Mouse (Mus musculus): ENCODE results near the gene Aldh1l1.
A peak's percentile ranks its signal among the peaks of the same experiment; 100 is the strongest.

Aldh1l1 gene

GRCm38 (mm10) chr6:90472697-90473096 lies 13.5 kb upstream of the Aldh1l1 start:
- DNase-seq = no peak

GRCm38 (mm10) chr6:90473630-90474360 lies 12.4 kb upstream of the Aldh1l1 start:
- DNase-seq = no peak

- no peak for DNase-seq
These were observed 11.9 kb upstream of the Aldh1l1 start for GRCm38 (mm10) chr6:90474361-90474750.

GRCm38 (mm10) chr6:90475176-90475853 lies 10.9 kb upstream of the Aldh1l1 start:
- DNase-seq = no peak

GRCm38 (mm10) chr6:90475854-90476212 lies 10.4 kb upstream of the Aldh1l1 start:
- no peak for DNase-seq

DNA sequence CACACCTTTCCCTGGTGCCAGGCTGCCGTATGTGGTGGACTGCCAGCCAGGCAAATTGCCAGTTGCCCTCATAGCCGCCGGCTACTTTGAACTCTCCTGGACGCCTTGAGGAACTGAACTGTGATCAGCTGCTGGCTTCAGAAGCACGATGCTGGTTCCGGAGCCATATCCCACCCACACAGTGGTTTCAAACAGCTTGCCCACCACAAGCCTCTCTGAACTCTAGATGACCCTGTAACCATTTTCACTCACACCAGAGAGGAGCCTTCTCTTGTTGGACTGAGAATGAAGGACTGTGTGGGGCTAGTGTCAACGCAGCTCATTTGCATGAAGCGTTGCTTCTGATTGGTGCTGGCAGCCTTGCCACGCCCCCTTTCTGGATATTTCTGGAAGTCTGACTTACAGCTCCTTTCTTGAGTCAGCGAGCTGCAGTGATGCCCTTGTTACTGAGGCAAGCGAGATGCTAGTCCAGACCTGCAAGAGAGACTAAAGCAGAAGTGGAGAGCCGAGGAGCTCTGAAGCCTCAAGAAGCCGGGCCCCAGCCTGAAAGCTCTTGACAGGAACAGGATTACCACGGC lies 9.2 kb upstream of the Aldh1l1 start:
- DNase-seq = peak; percentile 39

DNA sequence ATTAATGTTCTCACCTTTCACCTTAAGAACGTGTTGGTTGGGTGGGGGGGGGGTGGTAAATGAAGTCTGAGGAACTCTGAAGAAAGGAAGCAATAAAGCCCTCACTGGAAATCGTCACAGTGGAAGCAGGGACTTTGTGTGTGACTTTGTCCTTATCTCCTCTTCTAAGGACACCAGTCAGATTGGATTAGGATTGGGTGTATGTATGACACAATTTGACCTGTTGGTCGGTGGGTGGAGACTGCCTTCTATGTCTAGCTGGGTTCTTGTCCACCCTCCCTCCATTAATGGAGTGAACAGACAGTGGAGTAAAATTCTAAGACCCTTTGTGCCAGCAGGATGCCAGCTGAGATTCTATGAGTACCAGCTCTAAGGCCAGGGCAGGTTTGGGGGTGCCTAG lies 2.0 kb upstream of the Aldh1l1 start:
- no peak for DNase-seq

DNA sequence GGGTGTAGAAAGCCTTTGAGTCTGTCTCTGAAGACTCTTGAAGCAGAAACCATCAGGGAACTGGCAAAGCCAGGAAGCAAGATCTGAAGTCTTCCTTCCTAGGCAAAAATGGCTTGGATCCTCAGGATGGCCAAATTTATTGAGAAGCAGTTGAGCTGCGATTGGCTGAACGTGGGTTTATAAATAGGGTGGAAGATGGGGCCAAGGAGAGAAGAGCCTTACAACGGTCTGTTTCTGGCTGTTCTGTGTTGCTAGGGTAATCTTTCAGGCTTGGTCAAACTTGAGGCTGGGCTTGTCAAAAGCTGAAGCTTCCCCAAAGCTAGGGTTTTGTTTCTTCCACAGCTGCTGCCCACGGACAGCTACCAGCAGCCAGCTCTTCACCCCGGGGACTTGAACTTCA lies 1.4 kb upstream of the Aldh1l1 start:
- no peak for DNase-seq

DNA sequence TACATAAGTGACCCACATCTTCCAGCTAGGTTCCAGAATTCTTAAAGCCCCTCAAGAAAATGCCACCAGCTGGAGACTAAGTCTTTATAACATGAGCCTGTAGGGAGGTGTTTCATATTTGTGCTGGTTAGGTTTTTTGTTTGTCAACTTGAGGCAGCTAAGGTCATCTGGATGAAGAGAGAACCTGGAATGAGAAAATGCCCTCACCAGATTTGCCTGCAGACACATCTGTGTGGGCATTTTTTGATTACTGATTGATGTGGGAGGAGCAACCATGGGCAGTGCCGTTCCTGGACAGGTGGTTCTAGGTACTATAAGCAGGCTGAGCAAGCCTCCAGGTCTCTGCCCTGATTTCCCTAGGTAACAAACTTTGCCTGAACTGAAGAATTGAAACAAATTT lies 1.3 kb downstream of the Aldh1l1 start:
- DNase-seq = no peak

DNA sequence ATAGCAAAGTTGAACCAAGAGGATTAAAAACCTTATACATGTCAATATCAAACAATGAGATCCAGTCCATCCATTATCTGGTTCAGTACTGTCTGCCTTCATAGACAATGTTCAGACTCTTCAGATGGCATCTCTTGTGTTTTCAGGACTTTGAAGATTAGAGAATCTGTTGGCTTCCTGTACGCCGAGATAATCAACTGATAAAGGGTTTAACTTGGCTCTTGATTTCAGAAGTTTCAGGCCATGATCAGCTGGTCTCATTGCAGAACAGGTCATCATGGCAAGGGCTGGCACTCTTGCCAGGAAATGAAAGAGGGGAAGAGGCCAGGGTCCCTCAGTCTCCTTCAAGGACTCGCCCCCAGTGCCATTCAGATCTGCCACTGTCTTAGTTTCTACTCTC lies 3.3 kb downstream of the Aldh1l1 start:
- DNase-seq = no peak

GRCm38 (mm10) chr6:90490976-90491375 lies 4.7 kb downstream of the Aldh1l1 start:
- no peak for DNase-seq

DNA sequence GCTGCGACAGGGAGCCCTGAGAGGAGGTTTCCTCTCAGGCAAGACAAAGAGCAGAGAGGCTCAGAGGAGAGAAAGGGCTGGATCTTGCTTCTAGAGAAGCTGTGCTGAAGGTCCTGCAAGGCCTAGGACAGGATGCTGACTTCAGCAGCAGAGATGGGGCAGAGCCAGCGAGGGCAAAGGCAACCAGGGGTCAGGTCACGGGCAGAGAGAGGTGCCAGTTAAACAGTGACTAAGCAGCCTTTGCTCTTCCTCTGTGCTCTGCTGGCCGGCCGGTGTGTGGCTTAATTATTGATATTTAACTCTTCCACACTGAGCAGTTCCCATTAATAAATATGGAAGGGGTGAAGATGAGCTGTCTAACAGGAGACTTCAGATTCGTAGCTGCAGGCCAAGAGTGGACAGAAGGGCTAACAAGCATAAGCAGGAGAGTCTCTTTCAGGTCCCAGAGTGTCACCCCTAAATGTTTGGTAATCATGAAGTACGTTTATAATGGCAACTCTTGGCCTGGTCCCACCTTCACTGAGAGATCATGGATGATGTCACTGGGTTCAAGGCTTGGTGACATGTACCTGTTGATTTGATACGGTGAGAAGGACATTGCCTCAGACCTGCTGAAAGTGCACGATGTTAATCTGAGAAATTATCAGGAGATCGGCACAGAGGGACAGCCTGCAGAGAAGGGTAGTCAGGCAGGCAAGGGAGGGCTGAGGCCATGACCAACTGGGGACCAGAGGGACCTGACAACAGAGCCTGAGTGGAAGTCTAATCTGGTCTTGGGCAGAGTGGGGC lies 5.9 kb downstream of the Aldh1l1 start:
- DNase-seq = no peak

GRCm38 (mm10) chr6:90494155-90494554 lies 7.9 kb downstream of the Aldh1l1 start:
- DNase-seq = no peak

- DNase-seq = no peak
These were observed 8.3 kb downstream of the Aldh1l1 start for GRCm38 (mm10) chr6:90494566-90494965.

- DNase-seq = no peak
These were observed 9.2 kb downstream of the Aldh1l1 start for GRCm38 (mm10) chr6:90495282-90495912.

GRCm38 (mm10) chr6:90496217-90496616 lies 10.0 kb downstream of the Aldh1l1 start:
- DNase-seq = no peak

- no peak for DNase-seq
These were observed 13.3 kb downstream of the Aldh1l1 start for GRCm38 (mm10) chr6:90499509-90499908.

DNA sequence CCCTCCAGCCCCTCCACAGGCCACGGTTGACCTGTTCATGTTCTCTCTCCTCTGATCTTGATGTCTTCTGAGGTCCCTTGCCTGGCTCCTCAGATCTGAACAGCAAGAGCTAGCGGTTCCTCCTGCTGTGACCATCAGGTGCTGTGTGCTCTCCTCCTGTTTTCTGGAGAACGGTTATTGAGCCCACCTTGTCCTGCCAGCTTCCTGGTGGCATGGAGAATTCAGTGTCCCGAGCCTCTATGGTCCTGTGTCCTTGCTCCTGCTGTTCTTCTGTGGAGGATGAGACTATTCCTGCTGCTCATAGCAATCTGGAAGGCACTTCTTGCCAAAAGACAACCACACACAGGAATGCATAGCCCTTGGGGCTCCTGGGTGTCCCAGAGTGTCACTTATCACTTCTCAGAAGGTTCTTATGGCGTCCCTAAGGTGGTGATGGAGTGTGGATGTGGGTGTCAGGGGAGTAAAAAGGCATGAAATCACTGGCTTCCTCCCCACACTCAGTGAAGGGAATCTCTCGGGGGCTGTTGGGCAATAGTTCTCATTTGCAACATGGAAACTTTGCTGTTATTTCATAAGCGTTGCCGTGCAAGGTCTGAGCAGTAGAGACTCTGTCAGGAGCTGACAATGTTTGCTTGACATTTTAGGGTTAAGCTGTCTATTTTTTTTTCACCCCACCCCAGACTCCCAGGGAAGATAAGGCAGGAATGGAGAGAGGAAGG lies 15.2 kb downstream of the Aldh1l1 start:
- no peak for DNase-seq

- DNase-seq = no peak
These were observed 19.7 kb downstream of the Aldh1l1 start for GRCm38 (mm10) chr6:90505906-90506305.

DNA sequence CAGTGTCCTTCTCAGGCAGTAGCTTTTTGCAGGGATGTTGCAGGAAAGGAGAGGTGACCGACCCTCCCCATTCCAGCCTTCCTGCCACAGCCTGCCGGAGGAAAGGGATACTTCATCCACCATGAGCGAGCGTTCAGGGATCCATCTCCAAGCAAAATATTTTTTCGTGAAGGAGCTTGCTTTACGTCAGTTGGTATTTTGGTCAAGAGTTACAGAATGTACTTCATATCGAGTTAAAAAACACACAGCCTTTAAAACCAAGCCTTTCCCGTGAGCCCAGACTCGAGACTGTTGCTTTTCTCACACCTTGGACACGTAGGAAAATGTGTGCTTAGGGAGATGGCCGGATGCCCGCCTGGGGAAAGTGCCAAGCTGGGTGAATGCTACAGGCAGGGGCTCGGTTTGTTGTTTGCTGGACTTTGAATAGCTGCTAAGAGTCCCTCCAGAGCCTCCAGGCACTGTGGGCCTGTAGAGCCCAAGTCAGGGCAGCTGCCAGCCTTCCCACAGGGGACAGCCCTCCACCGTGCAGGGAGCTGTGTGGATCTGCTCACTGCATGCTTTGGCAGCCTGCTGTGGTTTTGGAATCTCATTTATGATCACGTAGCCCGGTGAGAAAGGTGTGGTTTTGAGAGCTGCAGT lies 20.6 kb downstream of the Aldh1l1 start:
- peak; percentile 82 for DNase-seq

DNA sequence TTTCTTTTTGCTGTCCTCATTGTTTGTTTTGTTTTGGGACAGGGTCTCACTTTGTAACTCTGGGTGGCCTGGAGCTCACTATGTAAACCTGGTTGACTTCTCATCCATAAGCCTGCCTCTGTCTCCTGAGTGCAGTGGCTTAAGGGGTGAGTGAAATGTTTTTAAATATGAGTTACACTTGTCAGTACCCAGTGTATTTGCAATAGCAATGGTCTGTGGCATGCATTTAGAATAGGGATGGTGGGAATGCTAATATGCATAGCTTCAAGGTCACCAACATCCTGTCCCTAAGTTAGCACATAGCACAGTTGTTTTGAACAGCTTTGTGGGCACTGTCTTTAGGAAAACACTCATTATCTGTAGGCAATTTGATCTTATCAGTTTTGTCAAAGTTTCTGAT lies 21.2 kb downstream of the Aldh1l1 start:
- no peak for DNase-seq

GRCm38 (mm10) chr6:90508197-90508624 lies 22.0 kb downstream of the Aldh1l1 start:
- no peak for DNase-seq

Measured in cerebellum, adult 11 months (tissue).